In genomic region chr4:34468096-34468495, GRCm38 (mm10) we compare ENCODE assay signal across 21 mouse cellular contexts.
DNase-seq lines count a peak whose midpoint lies in the region; ATAC-seq lines count a peak whose summit lies in the region.
"Had no signal": no experiment of that assay in that cellular context is flagged by ENCODE, and none has a peak within 500 bp of the region (broad histone marks: within the 10 kb centered on the region; RNA-seq: fewer than 3 reads in every experiment).

No protein-coding gene starts in this region.

- WGBS in embryonic facial prominence, embryonic 14.5 days: 30% methylated on average over 9 of the region's 9 CpGs
- WGBS in embryonic facial prominence, embryonic 10.5 days: 58% methylated on average over 9 of the region's 9 CpGs
- WGBS in kidney, embryonic 16.5 days: 29% methylated on average over 9 of the region's 9 CpGs

- no peak overlapping the region for H3K4me2 ChIP-seq in embryonic facial prominence, embryonic 14.5 days (ENCODE audit: low read depth, low read length)
- no peak overlapping the region for H3K4me2 ChIP-seq in kidney, embryonic 16.5 days (replicated peaks; ENCODE audit: low read depth, low read length)
- H3K4me2 ChIP-seq: forebrain, embryonic 13.5 days; hindbrain, embryonic 13.5 days; limb, embryonic 15.5 days; liver, embryonic 15.5 days; midbrain, embryonic 13.5 days; neural tube, embryonic 15.5 days had no signal

- no peak overlapping the region for H3K9ac ChIP-seq in embryonic facial prominence, embryonic 14.5 days (ENCODE audit: low read depth, low read length)
- H3K9ac ChIP-seq in kidney, embryonic 16.5 days (replicated peaks; ENCODE audit: low read length): no peak overlapping the region
- H3K9ac ChIP-seq: forebrain, embryonic 13.5 days; hindbrain, embryonic 13.5 days; limb, embryonic 15.5 days; liver, embryonic 15.5 days; midbrain, embryonic 13.5 days; neural tube, embryonic 15.5 days had no signal

- H3K9me3 ChIP-seq in embryonic facial prominence, embryonic 14.5 days (ENCODE audit: control insufficient read depth, low read length): no peaks in the 10 kb centered on the region
- no peaks in the 10 kb centered on the region for H3K9me3 ChIP-seq in embryonic facial prominence, embryonic 10.5 days
- no peaks in the 10 kb centered on the region for H3K9me3 ChIP-seq in kidney, embryonic 16.5 days (ENCODE audit: low read length)
- H3K9me3 ChIP-seq: forebrain, embryonic 13.5 days; heart, embryonic 10.5 days; hindbrain, embryonic 13.5 days; limb, embryonic 15.5 days; liver, embryonic 15.5 days; midbrain, embryonic 13.5 days; neural tube, embryonic 15.5 days had no signal

- H3K27me3 ChIP-seq in embryonic facial prominence, embryonic 14.5 days (replicated peaks; ENCODE audit: control insufficient read depth, insufficient read depth, low read length): no peaks in the 10 kb centered on the region
- H3K27me3 ChIP-seq in embryonic facial prominence, embryonic 10.5 days (replicated peaks; ENCODE audit: low read depth, poor library complexity, severe bottlenecking): no peaks in the 10 kb centered on the region
- H3K27me3 ChIP-seq in kidney, embryonic 16.5 days (ENCODE audit: insufficient read depth, low read length): no peaks in the 10 kb centered on the region
- H3K27me3 ChIP-seq: forebrain, embryonic 13.5 days; hindbrain, embryonic 13.5 days; limb, embryonic 15.5 days; liver, embryonic 15.5 days; midbrain, embryonic 13.5 days; neural tube, embryonic 15.5 days had no signal

- H3K4me3 ChIP-seq in embryonic facial prominence, embryonic 14.5 days (ENCODE audit: low read depth, low read length): no peak overlapping the region
- H3K4me3 ChIP-seq in embryonic facial prominence, embryonic 10.5 days: no peak overlapping the region
- H3K4me3 ChIP-seq in kidney, embryonic 16.5 days (ENCODE audit: low read length): no peak overlapping the region
- H3K4me3 ChIP-seq: forebrain, embryonic 13.5 days; heart, embryonic 10.5 days; hindbrain, embryonic 13.5 days; limb, embryonic 15.5 days; liver, embryonic 15.5 days; midbrain, embryonic 13.5 days; neural tube, embryonic 15.5 days had no signal

- H3K27ac ChIP-seq in embryonic facial prominence, embryonic 14.5 days (replicated peaks; ENCODE audit: low read depth, low read length): no peak overlapping the region
- H3K27ac ChIP-seq in embryonic facial prominence, embryonic 10.5 days (replicated peaks): no peak overlapping the region
- H3K27ac ChIP-seq in kidney, embryonic 16.5 days (ENCODE audit: low read length): no peak overlapping the region
- H3K27ac ChIP-seq: forebrain, embryonic 13.5 days; heart, embryonic 10.5 days; hindbrain, embryonic 13.5 days; limb, embryonic 15.5 days; liver, embryonic 15.5 days; midbrain, embryonic 13.5 days; neural tube, embryonic 15.5 days had no signal

- no peaks in the 10 kb centered on the region; the same call in 1 of the 2 replicates for H3K4me1 ChIP-seq in embryonic facial prominence, embryonic 14.5 days (ENCODE audit: control insufficient read depth, insufficient read depth, low read length)
- H3K4me1 ChIP-seq in embryonic facial prominence, embryonic 10.5 days: no peaks in the 10 kb centered on the region
- no peaks in the 10 kb centered on the region for H3K4me1 ChIP-seq in kidney, embryonic 16.5 days (ENCODE audit: insufficient read depth, low read length)
- H3K4me1 ChIP-seq: forebrain, embryonic 13.5 days; heart, embryonic 10.5 days; hindbrain, embryonic 13.5 days; liver, embryonic 15.5 days; midbrain, embryonic 13.5 days; neural tube, embryonic 15.5 days had no signal

- H3K36me3 ChIP-seq in embryonic facial prominence, embryonic 14.5 days (ENCODE audit: control insufficient read depth, insufficient read depth, low read length): no peaks in the 10 kb centered on the region
- H3K36me3 ChIP-seq in embryonic facial prominence, embryonic 10.5 days (replicated peaks): no peaks in the 10 kb centered on the region
- no peaks in the 10 kb centered on the region for H3K36me3 ChIP-seq in kidney, embryonic 16.5 days (ENCODE audit: insufficient read depth, low read length)
- H3K36me3 ChIP-seq: heart, embryonic 10.5 days; hindbrain, embryonic 13.5 days; limb, embryonic 15.5 days; liver, embryonic 15.5 days; midbrain, embryonic 13.5 days; neural tube, embryonic 15.5 days had no signal

- peak; percentile 45 for DNase-seq in embryonic facial prominence, embryonic 14.5 days (ENCODE audit: low spot score)
- DNase-seq in embryonic facial prominence, embryonic 10.5 days (ENCODE audit: low spot score): no peak
- no peak for DNase-seq in kidney, adult 11 months
- peak; percentile 81 for DNase-seq in kidney, postnatal 10 days
- peak; percentile 3 for DNase-seq in lung, postnatal 14 days
- no peak for DNase-seq in cerebellum, adult 8-10 months
- no peak for DNase-seq in urinary bladder, postnatal 4 days (ENCODE audit: low spot score in 2 of 2)
- DNase-seq: adrenal gland, postnatal 25 days; cerebellum, adult 18-20 months; gastrocnemius, postnatal 25 days; right cerebral cortex, postnatal 14 days; spleen, adult 18-20 months; thymus, postnatal 4 days had no signal

- no peak for ATAC-seq in embryonic facial prominence, embryonic 14.5 days (ENCODE audit: low read depth)
- peak; percentile 49; the same call in 1 of the 2 replicates for ATAC-seq in kidney, embryonic 16.5 days (ENCODE audit: low FRiP score, low TSS enrichment)
- ATAC-seq: forebrain, embryonic 13.5 days; midbrain, embryonic 13.5 days had no signal

Comparison
In these comparisons a context has a peak if more than half of its experiments do, and no peak if none do; other contexts are left out.
1. DNase-seq: peak in embryonic facial prominence, embryonic 14.5 days (single experiment), kidney, postnatal 10 days (single experiment) and lung, postnatal 14 days (single experiment); none in embryonic facial prominence, embryonic 10.5 days (single experiment), kidney, adult 11 months (single experiment), cerebellum, adult 8-10 months (single experiment) and urinary bladder, postnatal 4 days (0 of 2).